Mouse (Mus musculus) testis, adult 2 months (tissue): ENCODE measurements around the gene Grifin.

Source experiments
- CTCF ChIP-seq: fragments of 200-500 bp; IDR thresholded peaks from 2 replicates; pipeline ENCODE4 v1.5.1; 2012; ENCODE audit warnings: low read depth, mild to moderate bottlenecking, inconsistent platforms, low read length, moderate library complexity; ENCODE audit not compliant: control insufficient read depth, insufficient read depth, insufficient replicate concordance
- POLR2A ChIP-seq: fragments of 200-500 bp; IDR thresholded peaks from 2 replicates; pipeline ENCODE4 v1.6.1; 2012; ENCODE audit warnings: low read depth, mild to moderate bottlenecking, inconsistent platforms, low read length, moderate library complexity; ENCODE audit not compliant: control insufficient read depth

DNA sequence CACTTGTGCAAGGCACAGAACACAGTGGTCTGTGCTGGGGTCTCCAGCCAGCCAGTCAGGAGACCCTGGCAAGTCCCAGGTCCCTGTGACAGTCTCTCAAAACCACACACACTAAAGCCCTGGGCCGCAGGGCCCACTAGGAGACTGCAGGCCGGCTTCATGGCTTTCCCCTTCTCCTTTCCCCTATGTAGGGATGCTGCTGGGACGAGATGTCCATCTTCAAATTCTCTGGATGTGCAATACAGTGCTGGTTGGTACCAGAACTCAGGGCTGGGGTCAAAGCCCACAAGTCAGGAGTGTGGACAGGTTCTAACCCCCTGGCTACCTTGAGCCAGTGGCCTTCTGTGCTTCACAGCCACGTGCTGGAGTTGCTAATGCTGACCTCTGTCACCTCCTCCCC is 1.4 kb upstream of the Grifin start:
- TF ChIP-seq POLR2A (no peak), CTCF (no peak)
